Mouse (Mus musculus) myocyte (in vitro differentiated cells): ENCODE data around the gene Itm2b. TPM values are rescaled to one million over a fixed set of nuclear protein-coding genes. Genes with fewer than 3 reads are reported as not detected.
A peak's percentile ranks its signal among the peaks of the same experiment; 100 is the strongest.

Experiments
- H3K27me3 ChIP-seq: one replicate; pipeline ENCODE4 v1.6.1; 2011; ENCODE audit not compliant: control insufficient read depth, insufficient read depth, insufficient read length
- H3K36me3 ChIP-seq: one replicate; pipeline ENCODE4 v1.6.1; 2011; ENCODE audit not compliant: control insufficient read depth, insufficient read depth
- H3K4me2 ChIP-seq: one replicate; pipeline ENCODE4 v1.6.1; 2011; ENCODE audit warnings: low read depth, control low read depth
- H3K4me3 ChIP-seq: one replicate; pipeline ENCODE4 v1.5.1; 2011; ENCODE audit warnings: mild to moderate bottlenecking, control low read depth, moderate library complexity
- H3K79me2 ChIP-seq: one replicate; pipeline ENCODE4 v1.6.1; 2011; ENCODE audit not compliant: control insufficient read depth, insufficient read depth
- H3ac ChIP-seq: one replicate; pipeline ENCODE4 v1.6.1; 2011; ENCODE audit not compliant: control insufficient read depth, insufficient read length
- CEBPB ChIP-seq: IDR thresholded peaks from 2 replicates; pipeline ENCODE4 v1.6.1; 2011; ENCODE audit warnings: mild to moderate bottlenecking, moderate library complexity; ENCODE audit not compliant: poor library complexity, insufficient read depth, severe bottlenecking
- E2F4 ChIP-seq: IDR thresholded peaks from one replicate; pipeline ENCODE4 v1.6.1; 2011; ENCODE audit warnings: mild to moderate bottlenecking, control low read depth, moderate library complexity; ENCODE audit not compliant: insufficient read depth
- MAX ChIP-seq: IDR thresholded peaks from one replicate; pipeline ENCODE4 v1.6.1; 2011; ENCODE audit warnings: low read depth, mild to moderate bottlenecking, control low read depth
- MYOD1 ChIP-seq, 3 experiments: IDR thresholded peaks; one replicate each; pipeline ENCODE4 v1.6.1; 2011; ENCODE audit warnings: control low read depth in 2 of 3, low read depth in 2 of 3, mild to moderate bottlenecking in 2 of 3, moderate library complexity in 1 of 3; ENCODE audit not compliant: insufficient read length in 2 of 3, control insufficient read depth in 1 of 3
- MYOG ChIP-seq, 3 experiments: IDR thresholded peaks; one replicate each; pipeline ENCODE4 v1.6.1; 2011; ENCODE audit warnings: control low read depth in 2 of 3, low read depth in 2 of 3, mild to moderate bottlenecking in 2 of 3; ENCODE audit not compliant: insufficient read length in 2 of 3, control insufficient read depth in 1 of 3, insufficient read depth in 1 of 3
- POLR2A ChIP-seq: IDR thresholded peaks from one replicate; pipeline ENCODE4 v1.6.1; 2011; ENCODE audit warnings: low read depth, mild to moderate bottlenecking, control low read depth, moderate library complexity; ENCODE audit not compliant: insufficient read length
- POLR2AphosphoS2 ChIP-seq: IDR thresholded peaks from one replicate; pipeline ENCODE4 v1.6.1; 2011; ENCODE audit warnings: low read depth, control low read depth; ENCODE audit not compliant: insufficient read length
- REST ChIP-seq: IDR thresholded peaks from one replicate; pipeline ENCODE4 v1.6.1; 2011; ENCODE audit warnings: mild to moderate bottlenecking, control low read depth, moderate library complexity; ENCODE audit not compliant: insufficient read depth, insufficient read length
- SRF ChIP-seq: IDR thresholded peaks from one replicate; pipeline ENCODE4 v1.6.1; 2011; ENCODE audit warnings: low read depth; ENCODE audit not compliant: control insufficient read depth, insufficient read length
- TCF12 ChIP-seq: IDR thresholded peaks from one replicate; pipeline ENCODE4 v1.6.1; 2011; ENCODE audit warnings: mild to moderate bottlenecking, control low read depth; ENCODE audit not compliant: poor library complexity, insufficient read depth, severe bottlenecking
- TCF3 ChIP-seq: IDR thresholded peaks from one replicate; pipeline ENCODE4 v1.6.1; 2011; ENCODE audit warnings: low read depth, control low read depth; ENCODE audit not compliant: insufficient read length
- USF1 ChIP-seq: IDR thresholded peaks from one replicate; pipeline ENCODE4 v1.6.1; 2011; ENCODE audit warnings: low read depth, mild to moderate bottlenecking, control low read depth, moderate library complexity
- polyA plus RNA-seq: library from polyadenylated mRNA; unstranded; fragments of >200 nt; fragmentation: generic; extraction: Trizol; gene quantifications from one replicate; pipeline ENCODE4 v1.2.1, GENCODE M21; 2012; ENCODE audit warnings: missing spikeins

Itm2b gene
- polyA plus RNA-seq, 1 experiment, result 530 TPM

- Histone ChIP-seq H3K79me2 (no peaks in the 10 kb centered on the region), H3K36me3 (no peaks in the 10 kb centered on the region), H3ac (no peak overlapping the region), H3K4me2 (no peak overlapping the region), H3K4me3 (no peak overlapping the region), H3K27me3 (no peaks in the 10 kb centered on the region)
- TF ChIP-seq MYOD1 (IDR thresholded peaks at IDR 0.05; ENCODE audit: control insufficient read depth in 1 of 3, insufficient read length in 2 of 3, low read depth in 2 of 3), result peak in 2 of 3 experiments; percentile 34 to 60
- TF ChIP-seq TCF12, result peak; percentile 18
- no peak for TF ChIP-seq CEBPB
- no peak for TF ChIP-seq POLR2A
Observed at GRCm38 (mm10) chr14:73423542-73423941, 38.5 kb upstream of the Itm2b start.

- TF ChIP-seq TCF12 (no peak), E2F4 (no peak), CEBPB (no peak), USF1 (no peak), POLR2AphosphoS2 (no peak), REST (no peak), POLR2A (no peak)
- H3K27me3 ChIP-seq, result no peaks in the 10 kb centered on the region
- no peaks in the 10 kb centered on the region for H3K79me2 ChIP-seq
- no peak overlapping the region for H3K4me2 ChIP-seq
- H3ac ChIP-seq, result no peak overlapping the region
- no peak overlapping the region for H3K4me3 ChIP-seq
- no peaks in the 10 kb centered on the region for H3K36me3 ChIP-seq
Observed at GRCm38 (mm10) chr14:73422621-73423020, 37.5 kb upstream of the Itm2b start.

GRCm38 (mm10) chr14:73421580-73421979, 36.5 kb upstream of the Itm2b start:
- H3K4me2 ChIP-seq, result no peak overlapping the region
- no peaks in the 10 kb centered on the region for H3K36me3 ChIP-seq
- no peaks in the 10 kb centered on the region for H3K79me2 ChIP-seq
- TF ChIP-seq POLR2AphosphoS2 (no peak), TCF3 (no peak), REST (no peak), POLR2A (no peak), MAX (no peak), CEBPB (no peak), TCF12 (no peak), USF1 (no peak), MYOD1 (IDR thresholded peaks at IDR 0.05; ENCODE audit: control insufficient read depth in 1 of 3, insufficient read length in 2 of 3, low read depth in 2 of 3) (no peak), E2F4 (no peak), MYOG (IDR thresholded peaks at IDR 0.05; ENCODE audit: control insufficient read depth in 1 of 3, insufficient read depth in 1 of 3, insufficient read length in 2 of 3, low read depth in 2 of 3) (no peak)
- H3ac ChIP-seq, result no peak overlapping the region
- H3K27me3 ChIP-seq, result no peaks in the 10 kb centered on the region
- H3K4me3 ChIP-seq, result no peak overlapping the region

- no peaks in the 10 kb centered on the region for H3K36me3 ChIP-seq
- H3K27me3 ChIP-seq, result no peaks in the 10 kb centered on the region
- TF ChIP-seq MYOG (IDR thresholded peaks at IDR 0.05; ENCODE audit: control insufficient read depth in 1 of 3, insufficient read depth in 1 of 3, insufficient read length in 2 of 3, low read depth in 2 of 3) (no peak), TCF3 (no peak), SRF (no peak), REST (no peak), MYOD1 (IDR thresholded peaks at IDR 0.05; ENCODE audit: control insufficient read depth in 1 of 3, insufficient read length in 2 of 3, low read depth in 2 of 3) (no peak), POLR2AphosphoS2 (no peak), POLR2A (no peak), USF1 (no peak), CEBPB (no peak), TCF12 (no peak), MAX (no peak), E2F4 (no peak)
- no peak overlapping the region for H3K4me2 ChIP-seq
- H3ac ChIP-seq, result no peak overlapping the region
- no peak overlapping the region for H3K4me3 ChIP-seq
- no peaks in the 10 kb centered on the region for H3K79me2 ChIP-seq
Observed at GRCm38 (mm10) chr14:73420138-73420745, 35.2 kb upstream of the Itm2b start.

- Histone ChIP-seq H3ac (no peak overlapping the region), H3K4me2 (no peak overlapping the region)
- no peak for TF ChIP-seq SRF
- no peak for TF ChIP-seq POLR2AphosphoS2
Observed at GRCm38 (mm10) chr14:73416511-73416910, 31.4 kb upstream of the Itm2b start.

More at GRCm38 (mm10) chr14:73416511-73416910, 31.4 kb upstream of the Itm2b start:
- no peak overlapping the region for H3K4me3 ChIP-seq
- H3K79me2 ChIP-seq, result no peaks in the 10 kb centered on the region
- H3K36me3 ChIP-seq, result no peaks in the 10 kb centered on the region
- H3K27me3 ChIP-seq, result no peaks in the 10 kb centered on the region
